Mouse (Mus musculus) C2C12 (cell line): ENCODE data around the gene Spdye4a.

ENCODE experiments used
- CTCF ChIP-seq: IDR thresholded peaks from one replicate; pipeline ENCODE4 v1.5.1; 2011; ENCODE audit not compliant: control insufficient read depth, insufficient read depth, insufficient read length
- FOSL1 ChIP-seq: IDR thresholded peaks from one replicate; pipeline ENCODE4 v1.8.0; 2011; ENCODE audit warnings: mild to moderate bottlenecking, low read length; ENCODE audit not compliant: poor library complexity, insufficient read depth, severe bottlenecking
- MAX ChIP-seq: IDR thresholded peaks from one replicate; pipeline ENCODE4 v1.6.1; 2011; ENCODE audit warnings: mild to moderate bottlenecking, control low read depth
- USF1 ChIP-seq: IDR thresholded peaks from one replicate; pipeline ENCODE4 v1.6.1; 2011; ENCODE audit warnings: low read depth, mild to moderate bottlenecking, control low read depth, moderate library complexity

GRCm38 (mm10) chr5:143192806-143193205, 33.9 kb downstream of the Spdye4a start:
- TF ChIP-seq CTCF, result no peak
- TF ChIP-seq MAX, result no peak
- TF ChIP-seq USF1, result no peak
- no peak for TF ChIP-seq FOSL1
